Mouse (Mus musculus): ENCODE measurements around the gene Fyn. TPM values are rescaled to one million over a fixed set of nuclear protein-coding genes. Genes with fewer than 3 reads are reported as not detected.

Gene Fyn
- polyA plus RNA-seq, 1 experiment, result 76.1 TPM

DNA sequence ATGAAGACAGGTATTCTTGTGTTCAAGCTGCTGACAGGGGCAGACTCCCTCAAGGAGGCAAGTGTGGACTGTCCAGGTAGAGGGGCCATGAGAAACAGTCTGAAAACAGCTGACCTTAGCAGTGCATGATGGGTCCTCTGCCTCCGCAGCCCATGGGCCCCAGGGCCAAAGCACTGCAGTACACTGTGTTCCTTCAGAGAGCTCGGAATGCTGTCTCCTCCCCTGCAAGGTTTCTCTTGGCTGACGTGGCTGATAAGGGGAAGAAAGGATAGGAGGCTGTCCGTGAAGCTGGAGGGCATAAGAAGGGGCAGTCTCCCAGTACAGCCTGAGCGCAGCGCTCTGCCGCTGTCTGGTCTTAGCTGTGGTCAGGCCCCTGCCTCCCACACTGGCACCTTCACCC lies 189.2 kb downstream of the Fyn start:
- TF ChIP-seq CTCF (IDR thresholded peaks at IDR 0.05; ENCODE audit: borderline replicate concordance, control insufficient read depth, extremely low read depth, insufficient read depth, low read length, poor library complexity) (no peak), POLR2A (IDR thresholded peaks at IDR 0.05; ENCODE audit: control insufficient read depth, extremely low read depth, insufficient read depth, low read length, poor library complexity) (no peak)
- no peak for DNase-seq
- Histone ChIP-seq H3K27ac (ENCODE audit: control insufficient read depth, insufficient read depth, low read length) (no peak overlapping the region), H3K27me3 (ENCODE audit: control insufficient read depth, insufficient read depth, low read length) (no peaks in the 10 kb centered on the region), H3K4me1 (replicated peaks; ENCODE audit: control insufficient read depth, insufficient read depth, low read length) (no peaks in the 10 kb centered on the region), H3K4me3 (ENCODE audit: control insufficient read depth, insufficient read depth, low read length) (no peak overlapping the region), H3K36me3 (ENCODE audit: control insufficient read depth, insufficient read depth, low read length) (no peaks in the 10 kb centered on the region)
- 94% methylated on average over 7 of the region's 7 CpGs for WGBS

DNA sequence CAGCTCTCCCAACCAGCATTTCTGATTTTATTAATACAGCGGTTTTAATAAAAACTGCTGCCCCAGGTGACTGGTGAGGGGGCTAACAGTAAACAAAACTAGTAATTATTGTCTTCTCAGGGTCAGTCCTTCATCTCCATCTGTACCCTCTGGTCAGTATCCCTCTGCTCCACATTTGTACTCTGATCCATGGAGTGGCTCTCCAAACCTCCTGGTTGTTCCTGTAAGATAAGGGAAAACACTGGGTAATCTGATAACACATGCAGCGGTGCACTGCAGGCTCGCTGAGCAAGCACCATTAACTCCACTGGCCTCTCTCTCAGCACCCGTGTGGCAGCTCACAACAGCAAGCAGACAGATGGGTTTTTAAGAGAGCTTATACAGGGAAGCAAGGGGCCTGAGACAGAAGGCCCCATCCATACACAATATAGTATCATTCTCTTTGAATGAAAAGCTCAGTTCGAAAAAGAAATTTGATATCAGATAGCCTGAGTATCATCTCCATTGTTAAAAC lies 189.9 kb downstream of the Fyn start:
- Histone ChIP-seq H3K27ac (ENCODE audit: control insufficient read depth, insufficient read depth, low read length) (no peak overlapping the region), H3K36me3 (ENCODE audit: control insufficient read depth, insufficient read depth, low read length) (peaks cover under 1% of the 10 kb centered on the region; the same call in 1 of the 2 replicates), H3K27me3 (ENCODE audit: control insufficient read depth, insufficient read depth, low read length) (no peaks in the 10 kb centered on the region), H3K4me1 (replicated peaks; ENCODE audit: control insufficient read depth, insufficient read depth, low read length) (no peaks in the 10 kb centered on the region; the same call in 1 of the 2 replicates), H3K4me3 (ENCODE audit: control insufficient read depth, insufficient read depth, low read length) (no peak overlapping the region)
- WGBS, result 95% methylated on average over 5 of the region's 5 CpGs
- TF ChIP-seq CTCF (IDR thresholded peaks at IDR 0.05; ENCODE audit: borderline replicate concordance, control insufficient read depth, extremely low read depth, insufficient read depth, low read length, poor library complexity) (no peak), POLR2A (IDR thresholded peaks at IDR 0.05; ENCODE audit: control insufficient read depth, extremely low read depth, insufficient read depth, low read length, poor library complexity) (no peak)
- no peak for DNase-seq

DNA sequence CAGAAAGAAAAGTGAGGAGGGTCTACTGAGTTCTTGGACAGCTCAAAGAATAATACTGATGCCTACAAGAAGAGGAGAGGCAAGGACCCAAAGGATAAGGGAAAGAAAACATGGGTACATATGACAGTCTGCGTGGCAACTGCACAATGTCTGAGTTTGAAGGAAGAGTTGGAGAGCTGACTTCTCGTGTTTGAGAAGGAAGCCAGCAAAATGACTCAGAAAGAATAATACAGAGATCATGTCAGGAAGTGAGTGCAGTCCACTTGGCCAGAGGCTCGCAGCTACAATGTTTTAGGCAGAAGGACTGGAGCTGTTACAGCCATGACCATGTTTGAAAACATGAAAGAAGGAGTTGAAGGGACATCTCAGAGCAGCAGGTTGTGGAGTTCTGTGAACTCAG lies 190.7 kb downstream of the Fyn start:
- DNase-seq, result no peak
- H3K4me1 ChIP-seq (replicated peaks; ENCODE audit: control insufficient read depth, insufficient read depth, low read length), result peaks cover under 1% of the 10 kb centered on the region
- no peaks in the 10 kb centered on the region for H3K27me3 ChIP-seq (ENCODE audit: control insufficient read depth, insufficient read depth, low read length)
- no peak overlapping the region for H3K4me3 ChIP-seq (ENCODE audit: control insufficient read depth, insufficient read depth, low read length)
- WGBS, result 83% methylated on average over 3 of the region's 3 CpGs
- H3K27ac ChIP-seq (ENCODE audit: control insufficient read depth, insufficient read depth, low read length), result no peak overlapping the region
- TF ChIP-seq POLR2A (IDR thresholded peaks at IDR 0.05; ENCODE audit: control insufficient read depth, extremely low read depth, insufficient read depth, low read length, poor library complexity) (no peak), CTCF (IDR thresholded peaks at IDR 0.05; ENCODE audit: borderline replicate concordance, control insufficient read depth, extremely low read depth, insufficient read depth, low read length, poor library complexity) (no peak)
- peaks cover 8% of the 10 kb centered on the region for H3K36me3 ChIP-seq (ENCODE audit: control insufficient read depth, insufficient read depth, low read length)

DNA sequence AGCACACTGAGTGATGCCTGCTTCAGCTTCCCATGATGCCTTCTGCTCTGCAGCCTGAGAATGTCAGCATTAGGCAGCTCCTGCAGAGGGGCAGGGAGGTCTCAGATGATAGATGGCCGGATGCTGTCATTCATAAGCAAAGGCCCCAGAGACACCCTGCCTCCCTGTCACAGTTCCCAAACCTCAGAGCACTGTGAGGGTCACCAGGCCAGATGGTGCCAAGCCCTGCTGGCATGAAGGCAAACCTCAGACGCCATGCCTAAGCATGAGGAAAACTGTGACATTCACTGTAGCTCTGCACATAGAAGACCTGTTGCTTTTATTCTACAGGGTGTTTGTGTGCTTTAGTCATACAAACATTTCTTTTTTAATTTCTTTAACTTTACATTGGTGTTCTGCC lies 193.7 kb downstream of the Fyn start:
- H3K4me3 ChIP-seq (ENCODE audit: control insufficient read depth, insufficient read depth, low read length), result no peak overlapping the region
- H3K27me3 ChIP-seq (ENCODE audit: control insufficient read depth, insufficient read depth, low read length), result no peaks in the 10 kb centered on the region
- H3K27ac ChIP-seq (ENCODE audit: control insufficient read depth, insufficient read depth, low read length), result no peak overlapping the region
- H3K4me1 ChIP-seq (replicated peaks; ENCODE audit: control insufficient read depth, insufficient read depth, low read length), result peaks cover 6% of the 10 kb centered on the region
- peaks cover 16% of the 10 kb centered on the region for H3K36me3 ChIP-seq (ENCODE audit: control insufficient read depth, insufficient read depth, low read length)
- TF ChIP-seq CTCF (IDR thresholded peaks at IDR 0.05; ENCODE audit: borderline replicate concordance, control insufficient read depth, extremely low read depth, insufficient read depth, low read length, poor library complexity), result no peak
- TF ChIP-seq POLR2A (IDR thresholded peaks at IDR 0.05; ENCODE audit: control insufficient read depth, extremely low read depth, insufficient read depth, low read length, poor library complexity), result no peak
- 92% methylated on average over 2 of the region's 2 CpGs for WGBS
- DNase-seq, result no peak

DNA sequence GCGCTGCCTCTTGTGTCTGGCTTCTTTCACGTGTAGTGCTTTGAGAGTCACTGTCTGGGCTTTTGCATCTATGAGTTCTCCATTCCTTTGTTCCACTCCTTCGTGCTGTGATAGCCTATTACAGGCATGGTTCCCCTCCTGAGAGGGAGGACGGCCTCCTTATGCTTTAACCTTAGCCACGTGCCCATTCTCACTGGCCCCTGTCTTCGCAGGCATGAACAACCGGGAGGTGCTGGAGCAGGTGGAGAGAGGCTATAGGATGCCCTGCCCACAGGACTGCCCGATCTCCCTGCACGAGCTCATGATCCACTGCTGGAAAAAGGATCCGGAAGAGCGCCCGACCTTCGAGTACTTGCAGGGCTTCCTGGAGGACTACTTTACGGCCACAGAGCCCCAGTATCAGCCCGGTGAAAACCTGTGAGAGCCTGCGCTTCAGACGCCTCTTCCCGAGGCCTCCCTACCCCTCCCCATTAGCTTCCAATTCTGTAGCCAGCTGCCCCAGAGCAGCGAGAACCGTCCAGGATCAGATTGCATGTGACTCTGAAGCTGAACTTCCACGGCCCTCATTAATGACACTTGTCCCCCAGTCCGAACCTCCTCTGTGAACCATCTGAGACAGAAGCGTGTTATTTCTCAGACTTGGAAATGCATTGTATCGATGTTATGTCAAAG lies 195.0 kb downstream of the Fyn start:
- H3K27me3 ChIP-seq (ENCODE audit: control insufficient read depth, insufficient read depth, low read length), result no peaks in the 10 kb centered on the region
- TF ChIP-seq POLR2A (IDR thresholded peaks at IDR 0.05; ENCODE audit: control insufficient read depth, extremely low read depth, insufficient read depth, low read length, poor library complexity) (no peak), CTCF (IDR thresholded peaks at IDR 0.05; ENCODE audit: borderline replicate concordance, control insufficient read depth, extremely low read depth, insufficient read depth, low read length, poor library complexity) (no peak)
- no peak overlapping the region for H3K27ac ChIP-seq (ENCODE audit: control insufficient read depth, insufficient read depth, low read length)
- peaks cover 10% of the 10 kb centered on the region for H3K4me1 ChIP-seq (replicated peaks; ENCODE audit: control insufficient read depth, insufficient read depth, low read length)
- WGBS, result 95% methylated on average over 24 of the region's 24 CpGs
- no peak for DNase-seq
- H3K36me3 ChIP-seq (ENCODE audit: control insufficient read depth, insufficient read depth, low read length), result peaks cover 16% of the 10 kb centered on the region
- no peak overlapping the region for H3K4me3 ChIP-seq (ENCODE audit: control insufficient read depth, insufficient read depth, low read length)

DNA sequence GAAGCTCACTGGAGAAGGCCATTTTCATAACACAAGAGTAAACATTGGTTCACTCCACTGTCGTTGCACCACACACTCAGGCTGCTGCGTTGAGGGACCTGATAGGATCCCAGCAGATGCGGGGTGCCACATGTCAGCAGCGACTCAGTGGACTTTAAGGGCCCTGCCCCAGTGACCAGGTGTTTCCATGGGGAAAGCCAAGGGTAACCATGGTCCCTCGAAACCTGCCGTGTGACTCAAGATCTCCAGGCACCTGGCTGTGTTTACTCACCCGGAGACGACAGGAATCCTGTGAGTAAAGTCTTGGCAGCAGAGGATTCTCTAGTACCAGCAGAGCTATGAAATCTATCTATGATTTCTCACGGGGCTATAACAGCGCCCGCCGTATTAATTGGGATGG lies 198.2 kb downstream of the Fyn start:
- Histone ChIP-seq H3K4me1 (replicated peaks; ENCODE audit: control insufficient read depth, insufficient read depth, low read length) (peaks cover 10% of the 10 kb centered on the region), H3K27ac (ENCODE audit: control insufficient read depth, insufficient read depth, low read length) (no peak overlapping the region), H3K27me3 (ENCODE audit: control insufficient read depth, insufficient read depth, low read length) (no peaks in the 10 kb centered on the region), H3K4me3 (ENCODE audit: control insufficient read depth, insufficient read depth, low read length) (no peak overlapping the region), H3K36me3 (ENCODE audit: control insufficient read depth, insufficient read depth, low read length) (peaks cover 16% of the 10 kb centered on the region)
- 96% methylated on average over 12 of the region's 12 CpGs for WGBS
- DNase-seq, result no peak
- no peak for TF ChIP-seq CTCF (IDR thresholded peaks at IDR 0.05; ENCODE audit: borderline replicate concordance, control insufficient read depth, extremely low read depth, insufficient read depth, low read length, poor library complexity)
- no peak for TF ChIP-seq POLR2A (IDR thresholded peaks at IDR 0.05; ENCODE audit: control insufficient read depth, extremely low read depth, insufficient read depth, low read length, poor library complexity)
